Mouse (Mus musculus): ENCODE data around the gene Gm40460. TPM values are rescaled to one million over a fixed set of nuclear protein-coding genes. Genes with fewer than 3 reads are reported as not detected.
"Not testable (repeated sequence)": the region's sequence is repeated elsewhere in the genome, so short reads cannot be mapped to it uniquely, and the experiment has no call there.

The Gm40460 gene
- polyA plus RNA-seq (2016; fragmentation: Nextera tagmentation; extraction: Ambion mirVana), result not detected in 2 replicates

DNA sequence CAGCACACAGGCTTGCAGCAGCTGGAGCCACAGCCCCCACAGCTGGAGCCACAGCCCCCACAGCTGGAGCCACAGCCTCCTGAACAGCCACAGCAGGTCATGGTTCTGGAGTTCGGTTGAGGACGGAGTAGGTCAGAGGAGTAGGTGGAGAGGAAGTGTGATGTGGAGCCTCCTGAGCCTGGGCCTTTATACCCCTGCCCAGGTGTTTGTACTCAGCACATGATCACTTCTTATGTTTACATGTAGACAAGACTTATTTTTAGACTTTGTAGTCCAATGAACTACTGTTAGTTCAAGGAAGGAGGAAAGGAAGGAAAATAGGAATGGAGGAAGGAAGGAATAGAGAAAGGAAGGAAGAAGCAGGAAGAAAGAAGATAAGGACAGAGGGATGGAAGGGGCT lies at the start of gene Gm40460:
Gm40460 (minus strand) TSS at position 101 of the 400 bp plus-strand sequence.
- H3K27me3 ChIP-seq (replicated peaks; ENCODE audit: low read depth, poor library complexity, severe bottlenecking), result no peaks in the 10 kb centered on the region
- H3K36me3 ChIP-seq (replicated peaks), result no peaks in the 10 kb centered on the region
- WGBS, result 57% methylated on average over 2 of the region's 2 CpGs
- peaks cover 5% of the 10 kb centered on the region; the same call in 1 of the 2 replicates for H3K9me3 ChIP-seq
- no peaks in the 10 kb centered on the region for H3K4me1 ChIP-seq
- H3K27ac ChIP-seq (replicated peaks), result no peak within 1 kb of the TSS
- no peak within 1 kb of the TSS for H3K4me3 ChIP-seq
- DNase-seq (ENCODE audit: low spot score), result no peak

DNA sequence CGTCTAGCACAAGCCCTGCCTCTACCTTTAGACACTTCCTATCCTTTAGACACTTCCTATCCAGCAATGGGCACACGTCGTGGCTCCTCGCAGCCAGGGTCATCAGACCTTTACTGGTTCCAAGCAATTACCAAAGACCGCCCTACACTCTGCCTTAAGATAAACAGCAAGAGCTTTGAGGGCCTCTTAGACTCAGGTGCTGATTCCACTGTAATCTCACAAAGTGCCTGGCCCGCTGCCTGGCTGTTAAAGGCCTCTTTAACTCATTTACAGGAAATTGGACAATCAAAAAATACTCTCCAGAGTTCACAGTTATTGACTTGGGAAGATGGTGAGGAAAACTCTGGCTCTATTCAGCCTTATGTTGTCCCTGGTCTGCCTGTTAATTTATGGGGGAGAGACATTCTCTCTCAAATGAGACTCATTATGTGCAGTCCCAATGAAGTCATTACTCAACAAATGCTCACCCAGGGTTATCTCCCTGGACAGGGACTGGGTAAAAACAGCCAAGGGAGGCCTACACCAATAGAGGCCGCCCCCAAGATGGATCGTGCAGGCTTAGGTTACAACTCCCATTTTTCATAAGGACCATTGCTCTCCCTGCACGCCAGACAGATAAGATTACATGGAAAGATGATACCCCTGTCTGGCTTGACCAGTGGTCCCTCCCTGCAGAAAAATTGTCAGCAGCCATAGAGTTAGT lies 45.2 kb upstream of the Gm40460 start:
- not testable (repeated sequence) for H3K4me3 ChIP-seq; H3K9me3 ChIP-seq; DNase-seq (ENCODE audit: low spot score); H3K36me3 ChIP-seq (replicated peaks); H3K27ac ChIP-seq (replicated peaks)
- Histone ChIP-seq H3K4me1 (peaks cover 23% of the 10 kb centered on the region), H3K27me3 (replicated peaks; ENCODE audit: low read depth, poor library complexity, severe bottlenecking) (peaks cover 23% of the 10 kb centered on the region)
- 74% methylated on average over 9 of the region's 9 CpGs for WGBS

DNA sequence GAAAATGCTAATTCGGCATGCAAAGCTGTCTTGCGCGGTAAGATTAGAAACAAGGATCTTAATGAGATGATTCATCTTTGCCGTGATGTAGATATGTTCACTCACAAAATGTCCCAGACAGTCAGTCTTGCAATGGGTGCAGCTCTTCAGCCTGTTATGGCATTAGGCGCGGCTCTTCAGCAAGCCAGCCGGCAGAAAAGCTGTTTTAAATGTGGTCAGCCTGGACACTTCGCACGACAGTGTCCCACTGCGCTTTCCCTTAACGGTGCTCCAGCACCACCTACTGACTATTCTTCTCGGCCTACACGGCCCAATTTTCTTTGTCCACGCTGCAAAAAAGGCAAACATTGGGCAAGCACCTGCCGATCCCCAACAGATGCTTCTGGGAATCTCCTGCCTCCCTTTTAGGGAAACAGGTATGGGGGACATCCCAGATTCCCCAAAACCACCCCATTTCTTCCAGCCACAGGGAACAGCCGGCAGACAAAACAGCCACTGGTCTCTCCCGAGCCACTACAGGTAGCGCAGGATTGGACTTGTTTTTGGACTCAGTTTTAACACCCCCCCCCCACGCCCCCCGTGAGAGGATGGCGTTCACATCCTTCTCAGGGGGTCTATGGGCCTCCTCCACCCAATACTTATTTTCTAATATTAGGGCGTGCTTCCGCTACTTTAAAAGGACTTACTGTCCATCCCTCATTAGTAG lies 44.4 kb upstream of the Gm40460 start:
- peak; percentile 55 for DNase-seq (ENCODE audit: low spot score)
- Histone ChIP-seq H3K4me3 (peak overlapping the region; percentile 68), H3K9me3 (no peaks in the 10 kb centered on the region), H3K27ac (replicated peaks) (peak overlapping the region; percentile 89), H3K36me3 (replicated peaks) (no peaks in the 10 kb centered on the region), H3K27me3 (replicated peaks; ENCODE audit: low read depth, poor library complexity, severe bottlenecking) (peaks cover 23% of the 10 kb centered on the region), H3K4me1 (peaks cover 23% of the 10 kb centered on the region)
- 25% methylated on average over 23 of the region's 23 CpGs for WGBS

DNA sequence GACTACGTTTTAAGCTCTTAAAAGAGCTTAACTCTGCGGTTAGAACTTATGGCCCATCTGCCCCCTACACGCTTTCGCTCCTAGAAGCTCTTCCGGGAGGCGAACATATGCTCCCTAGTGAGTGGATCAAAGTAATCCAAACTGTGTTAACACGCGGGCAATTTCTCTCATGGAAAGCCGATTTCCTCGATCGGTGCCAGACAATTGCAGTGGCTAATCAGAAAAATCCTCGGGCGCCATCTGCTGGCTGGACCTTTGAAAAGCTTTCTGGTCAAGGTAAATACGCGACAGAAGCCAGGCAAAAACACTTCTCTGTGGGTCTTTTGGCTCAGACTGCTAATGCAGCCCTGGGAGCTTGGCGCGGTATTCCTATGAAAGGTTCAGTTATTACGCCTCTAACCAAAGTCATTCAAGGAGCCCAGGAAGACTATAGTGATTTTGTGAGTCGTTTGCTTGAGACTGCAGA lies 43.8 kb upstream of the Gm40460 start:
- no peaks in the 10 kb centered on the region for H3K36me3 ChIP-seq (replicated peaks)
- peaks cover 23% of the 10 kb centered on the region for H3K27me3 ChIP-seq (replicated peaks; ENCODE audit: low read depth, poor library complexity, severe bottlenecking)
- H3K9me3 ChIP-seq, result no peaks in the 10 kb centered on the region
- peak overlapping the region; percentile 89 for H3K27ac ChIP-seq (replicated peaks)
- peak; percentile 94 for DNase-seq (ENCODE audit: low spot score)
- WGBS, result under 1% methylated on average over 19 of the region's 19 CpGs
- H3K4me3 ChIP-seq, result peak overlapping the region; percentile 68
- peaks cover 23% of the 10 kb centered on the region for H3K4me1 ChIP-seq

DNA sequence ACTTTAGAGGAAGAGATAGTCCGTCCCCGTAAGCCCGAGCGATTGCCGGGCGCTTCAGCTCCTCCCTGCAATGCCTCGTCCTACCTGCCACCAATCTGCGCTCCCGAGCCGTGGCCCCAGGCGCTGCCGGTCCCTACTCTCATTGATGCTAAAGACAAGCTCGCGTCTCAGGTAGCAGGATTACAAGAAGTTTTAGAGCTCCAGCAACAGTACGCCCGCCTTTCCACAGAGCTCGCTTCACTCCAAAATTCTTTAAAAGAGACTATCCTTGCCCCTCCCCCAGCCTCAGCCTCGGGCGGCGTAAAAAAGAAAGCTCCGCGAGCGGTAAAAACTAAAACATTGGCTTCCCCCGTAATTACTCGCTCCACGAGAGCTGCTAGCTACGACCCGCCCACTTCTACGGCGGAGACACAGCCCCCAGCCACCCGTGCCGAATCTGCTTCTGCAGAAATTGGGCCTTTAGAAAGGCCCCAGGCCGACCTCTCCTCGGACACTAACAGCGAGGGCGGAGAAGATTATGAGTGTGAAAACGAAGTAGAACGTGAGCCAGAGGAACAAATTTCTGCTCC lies 43.2 kb upstream of the Gm40460 start:
- H3K4me3 ChIP-seq, result peak overlapping the region; percentile 68
- H3K27me3 ChIP-seq (replicated peaks; ENCODE audit: low read depth, poor library complexity, severe bottlenecking), result peaks cover 23% of the 10 kb centered on the region
- H3K4me1 ChIP-seq, result peaks cover 23% of the 10 kb centered on the region
- no peaks in the 10 kb centered on the region for H3K36me3 ChIP-seq (replicated peaks)
- no peaks in the 10 kb centered on the region for H3K9me3 ChIP-seq
- peak; percentile 86 for DNase-seq (ENCODE audit: low spot score)
- under 1% methylated on average over 38 of the region's 38 CpGs for WGBS
- H3K27ac ChIP-seq (replicated peaks), result peak overlapping the region; percentile 89

DNA sequence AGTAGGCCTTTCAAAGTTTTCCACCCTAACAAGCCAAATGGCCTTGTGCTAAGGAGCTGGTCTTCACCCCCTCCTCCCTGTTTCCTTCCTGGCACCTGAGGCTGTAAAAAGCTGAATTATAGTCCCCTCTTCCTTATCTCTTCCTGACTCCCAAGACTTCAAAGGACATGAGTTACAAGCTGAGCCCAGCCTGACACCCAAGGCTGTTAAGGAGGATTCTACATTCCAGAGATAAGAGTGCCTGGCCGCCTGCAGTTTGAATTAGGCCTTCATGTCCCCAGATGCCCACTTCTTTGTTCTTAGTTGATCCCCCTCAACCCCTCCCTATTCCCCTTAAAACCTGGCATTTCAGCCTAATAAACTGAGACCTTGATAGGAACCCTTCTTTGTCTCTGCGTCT lies 42.0 kb upstream of the Gm40460 start:
- 18% methylated on average over 2 of the region's 2 CpGs for WGBS
- H3K4me3 ChIP-seq, result peak overlapping the region; percentile 68; the same call in 1 of the 2 replicates
- peaks cover 23% of the 10 kb centered on the region for H3K27me3 ChIP-seq (replicated peaks; ENCODE audit: low read depth, poor library complexity, severe bottlenecking)
- not testable (repeated sequence) for DNase-seq (ENCODE audit: low spot score); H3K27ac ChIP-seq (replicated peaks); H3K9me3 ChIP-seq; H3K36me3 ChIP-seq (replicated peaks)
- H3K4me1 ChIP-seq, result peaks cover 23% of the 10 kb centered on the region

DNA sequence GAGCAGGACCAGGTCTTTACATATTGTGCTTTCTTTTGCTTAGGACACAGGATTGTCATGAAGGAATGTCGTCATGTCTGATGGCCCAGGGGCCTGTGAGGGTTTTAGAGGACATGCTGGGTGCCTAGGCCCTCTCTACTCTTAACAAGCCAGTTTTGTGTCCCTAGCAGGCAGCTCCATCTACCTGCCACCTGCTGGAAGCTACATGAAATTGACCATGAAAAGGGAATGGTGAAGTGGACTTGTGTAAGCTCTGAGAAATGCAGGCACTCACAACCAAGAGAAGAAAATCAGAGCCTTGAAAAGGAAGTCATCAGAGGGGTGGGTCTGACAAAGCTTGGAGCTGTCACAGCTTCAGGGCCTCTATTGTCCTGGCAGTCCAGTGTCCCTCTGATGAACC lies 38.4 kb upstream of the Gm40460 start:
- not testable (repeated sequence) for H3K36me3 ChIP-seq (replicated peaks); DNase-seq (ENCODE audit: low spot score); H3K27ac ChIP-seq (replicated peaks); H3K9me3 ChIP-seq; H3K4me3 ChIP-seq
- 65% methylated on average over 1 of the region's 1 CpGs for WGBS
- Histone ChIP-seq H3K4me1 (peaks cover 11% of the 10 kb centered on the region), H3K27me3 (replicated peaks; ENCODE audit: low read depth, poor library complexity, severe bottlenecking) (peaks cover 23% of the 10 kb centered on the region)

DNA sequence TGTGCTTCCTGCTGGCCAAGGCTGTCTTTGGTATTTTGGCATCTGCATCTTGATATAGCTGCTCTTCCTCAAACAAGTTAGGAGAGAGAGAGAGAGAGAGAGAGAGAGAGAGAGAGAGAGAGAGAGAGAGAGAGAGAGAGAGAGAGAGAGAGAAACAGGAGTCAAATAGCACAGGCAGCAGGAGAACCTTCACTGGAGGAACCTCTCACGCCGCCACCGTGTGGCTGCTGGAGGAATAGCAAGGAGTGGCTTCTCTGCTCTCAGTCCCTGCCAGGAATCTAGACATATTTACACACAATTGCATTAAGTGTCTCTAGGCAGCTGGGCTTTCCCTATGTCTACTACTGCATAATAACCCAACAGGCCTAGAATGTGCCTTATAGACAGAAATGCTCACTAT lies 37.3 kb upstream of the Gm40460 start:
- H3K4me3 ChIP-seq; H3K4me1 ChIP-seq; H3K9me3 ChIP-seq; H3K27ac ChIP-seq (replicated peaks); H3K36me3 ChIP-seq (replicated peaks): not testable (repeated sequence)
- peak; percentile 73 for DNase-seq (ENCODE audit: low spot score)
- 1% methylated on average over 3 of the region's 3 CpGs for WGBS
- H3K27me3 ChIP-seq (replicated peaks; ENCODE audit: low read depth, poor library complexity, severe bottlenecking), result peaks cover 17% of the 10 kb centered on the region

DNA sequence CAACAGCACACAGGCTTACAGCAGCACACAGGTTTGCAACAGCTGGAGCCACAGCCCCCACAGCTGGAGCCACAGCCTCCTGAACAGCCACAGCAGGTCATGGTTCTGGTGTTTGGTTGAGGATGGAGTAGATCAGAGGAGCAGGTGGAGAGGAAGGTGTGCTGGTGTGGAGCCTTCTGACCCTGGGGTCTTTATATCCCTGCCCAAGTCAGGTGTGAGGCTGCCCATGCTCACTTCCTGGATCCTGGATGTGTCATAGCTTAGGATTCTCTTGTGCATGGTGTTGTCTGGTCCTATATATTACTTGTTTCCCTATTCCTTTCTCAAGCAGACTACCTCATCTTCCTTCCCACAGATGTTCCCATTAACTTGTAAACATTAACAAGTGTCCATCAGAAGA lies 33.4 kb upstream of the Gm40460 start, which contains the start of gene Gm4559:
Gm4559 (minus strand) TSS at position 101 of the 400 bp plus-strand sequence.
- H3K27me3 ChIP-seq (replicated peaks; ENCODE audit: low read depth, poor library complexity, severe bottlenecking); H3K4me3 ChIP-seq; H3K36me3 ChIP-seq (replicated peaks); H3K9me3 ChIP-seq; H3K4me1 ChIP-seq; DNase-seq (ENCODE audit: low spot score); H3K27ac ChIP-seq (replicated peaks): not testable (repeated sequence)

DNA sequence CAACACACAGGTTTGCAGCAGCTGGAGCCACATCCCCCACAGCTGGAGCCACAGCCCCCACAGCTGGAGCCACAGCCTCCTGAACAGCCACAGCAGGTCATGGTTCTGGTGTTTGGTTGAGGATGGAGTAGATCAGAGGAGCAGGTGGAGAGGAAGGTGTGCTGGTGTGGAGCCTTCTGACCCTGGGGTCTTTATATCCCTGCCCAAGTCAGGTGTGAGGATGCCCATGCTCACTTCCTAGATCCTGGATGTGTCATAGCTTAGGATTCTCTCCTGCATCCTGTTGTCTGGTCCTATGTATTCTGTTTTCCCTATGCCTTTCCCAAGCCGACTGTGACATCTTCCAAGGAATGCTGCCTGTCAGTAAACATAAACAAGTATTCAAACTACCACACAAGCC lies 17.4 kb upstream of the Gm40460 start, which contains the start of gene Gm2431:
Gm2431 (minus strand) TSS at position 101 of the 400 bp plus-strand sequence.
- not testable (repeated sequence) for DNase-seq (ENCODE audit: low spot score); H3K4me3 ChIP-seq; H3K36me3 ChIP-seq (replicated peaks); H3K9me3 ChIP-seq; H3K27me3 ChIP-seq (replicated peaks; ENCODE audit: low read depth, poor library complexity, severe bottlenecking); H3K27ac ChIP-seq (replicated peaks); H3K4me1 ChIP-seq
- 49% methylated on average over 1 of the region's 1 CpGs for WGBS

DNA sequence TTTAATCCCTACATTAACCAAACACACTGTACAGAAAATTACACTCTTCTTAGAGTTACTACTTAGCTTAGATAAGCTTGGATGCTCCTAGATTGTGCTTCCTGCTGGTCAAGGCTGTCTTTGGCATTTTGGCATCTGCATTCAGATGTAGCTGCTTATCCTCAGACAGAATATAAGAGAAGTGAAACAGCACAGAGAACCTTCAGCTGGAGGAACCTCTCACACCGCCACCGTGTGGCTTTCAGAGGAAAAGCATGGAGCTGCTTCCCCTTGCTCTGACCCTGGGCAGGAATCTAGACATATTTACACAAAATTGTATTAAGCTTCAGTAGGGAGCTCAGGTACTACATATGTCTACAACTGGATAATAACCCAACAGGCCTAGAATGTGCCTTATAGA lies 14.6 kb upstream of the Gm40460 start:
- H3K27me3 ChIP-seq (replicated peaks; ENCODE audit: low read depth, poor library complexity, severe bottlenecking), result peaks cover 11% of the 10 kb centered on the region; the same call in 1 of the 2 replicates
- H3K9me3 ChIP-seq, result no peaks in the 10 kb centered on the region
- no peaks in the 10 kb centered on the region for H3K4me1 ChIP-seq
- peak; percentile 40 for DNase-seq (ENCODE audit: low spot score)
- no peak overlapping the region for H3K27ac ChIP-seq (replicated peaks)
- H3K36me3 ChIP-seq (replicated peaks), result no peaks in the 10 kb centered on the region
- no peak overlapping the region for H3K4me3 ChIP-seq
- WGBS, result 0% methylated on average over 2 of the region's 2 CpGs

DNA sequence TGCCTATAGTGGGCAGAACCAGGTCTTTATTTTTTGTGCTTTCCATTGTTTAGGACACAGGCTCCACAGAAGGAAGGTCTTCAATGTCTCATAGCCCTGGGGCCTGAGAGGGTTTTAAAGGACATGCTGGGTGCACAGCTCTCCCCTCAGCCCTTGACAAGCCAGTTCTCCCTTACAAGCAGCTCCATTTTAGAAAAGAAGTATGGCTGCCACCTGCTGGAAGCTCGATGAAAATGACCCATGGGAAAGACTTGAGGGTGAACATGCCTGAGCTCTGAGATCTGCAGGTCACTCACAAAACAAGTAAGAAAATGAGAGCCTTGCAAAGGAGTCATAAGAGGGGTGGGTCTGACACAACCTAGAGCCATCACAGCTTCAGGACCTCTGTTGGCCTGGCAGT lies 8.9 kb upstream of the Gm40460 start:
- Histone ChIP-seq H3K4me3 (no peak overlapping the region), H3K4me1 (no peaks in the 10 kb centered on the region), H3K27ac (replicated peaks) (no peak overlapping the region), H3K27me3 (replicated peaks; ENCODE audit: low read depth, poor library complexity, severe bottlenecking) (peaks cover 6% of the 10 kb centered on the region; the same call in 1 of the 2 replicates), H3K9me3 (no peaks in the 10 kb centered on the region), H3K36me3 (replicated peaks) (no peaks in the 10 kb centered on the region)
- WGBS, result 2% methylated on average over 1 of the region's 1 CpGs
- DNase-seq (ENCODE audit: low spot score), result peak; percentile 39
